Mouse (Mus musculus): ENCODE results near the gene Gm10320.

The Gm10320 gene

DNA sequence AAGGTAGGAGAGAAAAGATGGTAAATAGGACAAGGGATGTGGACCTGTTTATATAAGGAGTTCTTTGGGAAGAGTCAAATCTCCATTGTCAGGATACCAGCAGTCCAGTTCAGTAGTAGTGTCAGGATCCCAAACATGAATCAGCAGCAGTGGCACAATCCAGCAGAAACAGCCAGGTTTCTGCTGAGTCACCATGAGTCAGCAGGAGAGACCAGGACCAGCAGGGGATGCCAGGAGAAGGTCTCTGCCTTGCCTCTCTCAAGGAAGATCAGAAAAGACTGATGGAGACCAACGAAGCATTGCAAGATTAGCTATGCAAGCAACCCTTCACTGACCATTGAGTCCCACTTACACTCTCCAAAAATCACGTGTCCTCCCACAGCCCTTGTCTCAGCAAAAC is 35.4 kb downstream of the Gm10320 start:
- no peak for DNase-seq

DNA sequence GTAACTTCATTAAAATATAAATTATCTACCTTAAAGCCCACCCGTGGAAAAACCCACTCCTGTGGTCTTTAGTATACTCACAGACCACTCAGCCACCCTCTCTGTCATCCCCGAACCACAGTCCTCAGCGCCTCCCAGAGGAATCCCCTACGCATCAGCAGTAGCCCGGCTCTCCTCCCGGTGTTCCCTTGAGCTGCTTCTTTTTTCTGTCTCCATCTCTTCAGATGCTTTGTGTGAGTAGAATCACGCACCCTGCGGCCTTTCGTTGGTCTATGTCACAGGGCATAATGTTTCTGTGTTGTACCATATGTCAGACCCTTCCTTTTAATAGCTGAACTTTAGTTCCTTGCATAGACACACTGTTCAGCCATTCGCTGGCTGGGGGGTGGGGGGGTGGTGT is 36.2 kb downstream of the Gm10320 start:
- no peak for DNase-seq

DNA sequence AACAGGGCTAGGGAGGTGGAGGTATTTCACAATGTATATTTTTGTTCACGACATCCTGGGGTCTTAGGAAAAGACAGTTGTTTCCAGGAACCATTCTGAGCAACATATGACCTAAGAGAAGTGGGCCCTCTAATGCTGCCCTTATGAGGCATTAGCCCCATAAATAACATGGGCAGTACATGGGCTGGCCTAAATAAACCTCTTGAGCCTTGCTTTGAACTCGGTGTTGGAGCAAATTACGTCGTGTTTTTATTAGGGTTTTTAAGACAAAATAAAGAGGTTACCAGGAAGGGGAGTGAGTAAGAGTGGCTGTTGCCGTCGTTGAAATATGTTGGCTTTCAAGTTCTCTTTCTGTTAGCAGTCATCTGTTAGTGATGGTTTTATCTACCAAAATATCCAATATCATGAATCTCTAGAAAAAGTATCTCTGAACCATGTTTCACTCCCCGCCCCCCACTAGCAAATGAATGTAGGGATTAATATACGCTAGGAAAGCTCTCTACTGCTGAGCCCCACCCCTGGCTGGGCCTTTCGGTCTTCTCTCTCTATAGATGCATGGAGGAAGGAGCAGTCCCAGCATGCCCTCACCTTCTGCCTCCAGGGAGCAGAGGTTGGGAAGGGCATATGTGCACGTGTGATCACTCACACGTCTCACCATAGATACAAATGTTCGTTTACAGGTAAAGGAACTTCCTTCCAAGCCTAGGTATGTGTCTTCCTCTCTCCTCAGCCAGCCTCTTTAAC is 37.4 kb downstream of the Gm10320 start:
- DNase-seq = no peak

DNA sequence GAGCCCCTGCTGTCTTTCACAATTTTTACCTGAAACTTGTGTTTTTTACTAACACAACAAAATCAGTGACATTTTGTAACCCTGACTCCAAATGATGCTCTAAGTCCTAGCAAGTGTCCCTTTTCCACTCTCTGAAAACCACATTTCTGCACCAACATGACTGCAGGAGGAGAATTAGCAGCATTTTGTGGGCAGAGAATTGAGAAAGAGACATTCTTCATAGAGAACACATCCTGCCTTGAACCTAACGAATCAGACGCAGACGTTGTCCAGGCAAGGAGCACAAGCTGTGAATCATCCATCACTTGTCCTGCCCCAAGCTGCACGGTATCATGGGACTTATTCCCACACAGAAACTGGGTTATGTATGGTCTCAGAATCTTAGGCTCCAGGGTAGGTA is 38.7 kb downstream of the Gm10320 start:
- DNase-seq = no peak

DNA sequence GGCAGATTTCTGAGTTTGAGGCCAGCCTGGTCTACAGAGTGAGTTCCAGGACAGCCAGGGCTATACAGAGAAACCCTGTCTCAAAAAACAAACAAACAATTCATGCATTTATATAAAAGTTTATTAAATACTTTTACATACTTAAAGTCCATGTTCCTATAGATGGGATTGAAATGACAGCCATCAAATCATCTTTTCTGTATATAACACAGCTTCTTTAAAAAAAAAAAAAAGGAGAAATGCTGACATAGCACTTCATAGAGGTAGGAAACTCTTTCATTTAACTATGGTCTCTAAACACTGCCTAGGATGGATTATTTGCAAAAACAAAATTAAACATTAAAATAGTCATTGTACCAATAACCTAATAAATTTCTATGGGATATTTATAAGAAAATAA is 43.1 kb downstream of the Gm10320 start:
- DNase-seq = no peak

DNA sequence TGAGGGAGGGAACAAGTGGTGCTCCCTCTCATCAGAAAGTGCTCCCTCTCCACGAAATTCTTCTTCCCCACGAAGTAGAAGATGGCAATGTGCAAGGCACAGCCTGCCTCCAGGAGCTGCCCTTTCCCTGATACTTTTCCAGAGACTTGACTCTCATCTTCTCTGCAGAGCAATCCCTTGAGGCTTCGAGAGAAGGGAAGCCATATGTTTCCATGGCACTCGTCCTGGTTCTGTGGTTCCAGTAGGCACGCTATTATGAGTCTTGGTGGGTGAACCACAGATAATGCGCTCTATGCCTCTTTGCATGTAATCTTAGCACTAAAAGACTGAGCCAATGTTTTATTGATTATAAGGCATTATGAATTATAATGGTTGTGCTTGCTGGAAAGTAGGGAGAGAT is 44.1 kb downstream of the Gm10320 start:
- DNase-seq = no peak

DNA sequence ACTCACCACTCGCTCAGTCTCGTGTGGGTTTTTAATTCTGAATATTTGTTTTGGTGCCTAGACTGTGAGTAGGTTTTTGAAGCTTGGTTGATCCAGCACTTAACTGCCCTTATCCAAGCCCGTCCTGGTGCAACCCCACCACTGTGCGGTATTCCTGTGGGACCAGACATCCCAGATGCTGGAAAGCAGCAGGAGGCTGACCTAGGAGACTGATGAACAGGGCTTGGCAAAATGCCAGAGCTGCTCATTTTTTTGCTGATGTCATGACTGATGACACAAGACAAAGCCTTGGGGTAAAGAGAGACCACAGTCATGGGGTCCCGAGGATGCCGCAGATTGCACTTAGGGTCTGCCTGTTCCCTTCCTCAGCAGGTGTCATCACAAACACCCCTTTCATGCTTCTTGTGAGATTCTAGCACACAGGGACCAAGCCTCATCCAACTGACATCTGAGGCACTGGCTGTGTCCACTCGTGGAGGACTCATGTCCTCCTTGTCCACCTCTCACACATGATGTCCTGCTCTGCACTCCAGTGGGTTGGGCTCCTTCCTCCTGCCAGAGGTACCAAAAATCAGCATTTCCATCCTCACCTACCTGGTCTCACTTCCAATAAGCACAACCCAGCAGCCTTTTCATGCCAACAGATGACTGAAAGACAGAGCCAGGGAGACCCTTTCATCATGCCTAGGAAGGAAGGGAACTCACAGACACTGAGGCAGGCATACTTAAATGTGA is 46.2 kb downstream of the Gm10320 start:
- DNase-seq = no peak

DNA sequence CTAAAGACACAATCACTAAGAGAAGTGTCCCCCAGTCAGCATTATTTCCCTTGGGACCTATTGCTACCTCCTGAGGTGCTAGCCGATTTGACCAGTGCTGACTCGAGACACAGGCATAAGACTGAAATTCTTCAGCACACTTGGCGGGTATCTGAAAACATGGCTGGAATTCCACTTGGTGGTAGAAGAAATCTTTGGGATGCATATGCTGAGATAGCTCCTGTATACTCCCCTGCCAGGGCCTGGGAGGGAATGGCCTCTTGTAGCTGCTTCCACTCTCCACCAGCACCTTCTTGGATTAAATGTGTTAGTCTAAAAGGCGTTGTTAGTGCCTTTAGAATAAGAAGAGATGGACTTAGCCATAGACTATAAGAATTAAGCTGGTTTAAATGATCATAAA is 50.8 kb downstream of the Gm10320 start:
- DNase-seq = no peak

DNA sequence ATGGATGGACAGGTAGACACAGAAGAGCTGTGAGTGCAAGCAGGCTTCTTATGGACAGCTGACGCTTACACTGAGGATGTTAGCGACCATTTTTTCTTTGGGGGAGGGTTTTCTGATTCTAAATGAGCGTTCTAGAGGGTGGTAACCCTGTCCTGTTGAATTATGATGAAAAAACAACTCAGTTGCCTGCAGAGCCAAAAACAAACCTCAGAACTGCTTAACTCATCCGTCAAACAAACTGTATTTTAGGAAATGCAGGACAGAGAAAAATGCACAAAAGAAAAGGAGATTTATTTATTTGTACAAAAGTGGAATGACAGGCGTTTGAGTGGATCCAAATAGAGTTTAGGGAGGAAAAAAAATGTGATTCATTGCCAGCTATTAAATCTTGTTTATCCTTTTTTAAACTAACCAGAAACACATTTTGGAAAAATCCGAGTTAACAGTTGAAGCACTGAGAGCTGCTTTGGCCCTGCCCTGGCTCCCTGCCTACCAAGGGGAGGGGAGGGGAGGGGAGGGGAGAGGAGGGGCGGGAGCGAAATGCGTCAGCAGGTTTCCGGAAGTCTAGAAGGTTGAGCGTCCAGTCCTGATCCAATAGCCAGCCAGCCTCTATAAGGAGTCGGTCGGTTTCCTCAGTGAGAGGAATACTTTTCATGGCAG is 51.4 kb downstream of the Gm10320 start:
- DNase-seq = peak; percentile 9
